Mouse (Mus musculus) erythroblast, embryonic 14.5 days (primary cell): ENCODE data around the gene Manbal. TPM values are rescaled to one million over a fixed set of nuclear protein-coding genes. Genes with fewer than 3 reads are reported as not detected.
A peak's percentile ranks its signal among the peaks of the same experiment; 100 is the strongest.

Source experiments
- H3K27me3 ChIP-seq: 2 replicates; pipeline ENCODE4 v1.6.1; 2012; ENCODE audit warnings: inconsistent platforms; ENCODE audit not compliant: control insufficient read depth
- H3K36me3 ChIP-seq: 2 replicates; pipeline ENCODE4 v1.6.1; 2012; ENCODE audit warnings: mild to moderate bottlenecking, inconsistent platforms; ENCODE audit not compliant: control insufficient read depth
- H3K4me1 ChIP-seq: 2 replicates; pipeline ENCODE4 v1.6.1; 2012; ENCODE audit warnings: inconsistent platforms; ENCODE audit not compliant: control insufficient read depth
- H3K4me3 ChIP-seq: replicated peaks from 2 replicates; pipeline ENCODE3; 2012; ENCODE audit warnings: moderate library complexity, mild to moderate bottlenecking, inconsistent platforms
- H3K9me3 ChIP-seq: 2 replicates; pipeline ENCODE4 v1.6.1; 2012; ENCODE audit warnings: low read length, inconsistent platforms, mixed read lengths; ENCODE audit not compliant: control insufficient read depth
- GATA1 ChIP-seq: IDR thresholded peaks from 2 replicates; pipeline ENCODE4 v1.6.1; 2012; ENCODE audit warnings: low read length, inconsistent platforms, mixed read lengths
- TAL1 ChIP-seq: IDR thresholded peaks from 3 replicates; pipeline ENCODE4 v1.6.1; 2012; ENCODE audit warnings: low read length, inconsistent platforms, mixed read lengths
- polyA plus RNA-seq: library from polyadenylated mRNA; stranded (reverse); fragments of >175 nt; gene quantifications from 2 replicates; pipeline ENCODE4 v1.2.3, GENCODE M21; 2012

The Manbal gene
- 3.7 and 4.9 TPM in 2 replicates for polyA plus RNA-seq

DNA sequence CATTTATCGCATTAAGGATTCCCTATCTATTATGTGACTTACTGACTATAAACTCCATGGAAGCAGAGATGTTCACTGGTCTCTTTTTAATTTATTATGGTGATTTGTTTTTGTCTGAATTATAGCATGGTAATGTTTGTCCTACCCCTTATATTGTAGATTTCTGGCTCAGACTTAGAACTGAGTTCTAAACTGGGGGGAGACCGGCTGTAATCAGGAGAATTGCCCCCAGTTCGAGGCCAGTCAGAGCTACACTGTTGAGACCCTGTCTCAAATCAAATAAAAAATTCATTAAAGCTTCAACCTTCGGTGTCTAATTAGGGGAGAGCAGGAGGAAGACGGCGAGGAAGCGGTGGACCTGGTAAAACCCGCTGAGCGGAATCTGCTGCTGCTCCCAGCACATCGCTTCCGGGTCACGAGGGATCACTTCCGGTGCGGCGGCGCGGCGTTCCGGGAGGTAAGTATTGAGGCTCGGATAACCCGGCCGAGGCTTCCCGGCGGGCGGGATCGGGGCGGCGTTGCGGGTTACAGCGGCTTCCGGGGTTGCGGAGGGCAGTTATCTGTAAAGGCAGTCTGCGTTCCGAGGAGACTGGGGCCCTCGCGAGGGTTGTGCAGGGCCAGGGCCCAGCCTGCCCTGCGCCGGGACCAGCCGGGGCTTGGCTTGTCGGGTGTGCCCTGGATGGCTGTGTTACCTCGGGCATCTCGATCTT is at the start of gene Manbal:
TSS of gene Manbal (plus strand) at position 411 of the 710 bp plus-strand sequence.
- Histone ChIP-seq H3K27me3 (no peaks in the 10 kb centered on the region), H3K9me3 (no peaks in the 10 kb centered on the region), H3K4me3 (peak within 1 kb of the TSS; percentile 94), H3K36me3 (peaks cover 10% of the 10 kb centered on the region), H3K4me1 (peaks cover 24% of the 10 kb centered on the region)
- no peak for TF ChIP-seq TAL1
- TF ChIP-seq GATA1, result no peak

DNA sequence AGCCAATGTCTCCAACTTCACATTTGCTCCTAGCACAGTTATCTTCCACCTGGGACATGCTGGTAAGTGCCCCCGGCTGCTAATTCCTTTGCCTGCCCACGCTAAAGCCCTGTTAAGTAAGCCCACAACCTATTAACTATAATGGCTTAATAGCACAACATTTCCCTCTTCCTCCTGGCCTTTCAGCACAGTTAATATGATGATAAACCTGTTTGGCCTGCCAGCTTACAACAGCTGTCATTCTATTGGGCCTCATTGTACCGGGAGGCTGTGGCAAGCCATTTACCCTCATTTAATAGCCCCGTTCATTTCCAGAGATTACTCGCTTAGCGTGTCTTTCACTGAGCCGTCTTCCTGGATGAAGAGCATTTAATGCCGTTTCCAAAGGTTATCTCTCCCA is 47.3 kb upstream of the Manbal start:
- Histone ChIP-seq H3K4me1 (no peaks in the 10 kb centered on the region), H3K36me3 (peaks cover 93% of the 10 kb centered on the region), H3K4me3 (no peak overlapping the region), H3K27me3 (no peaks in the 10 kb centered on the region), H3K9me3 (no peaks in the 10 kb centered on the region)
- TF ChIP-seq TAL1, result no peak
- TF ChIP-seq GATA1, result no peak

DNA sequence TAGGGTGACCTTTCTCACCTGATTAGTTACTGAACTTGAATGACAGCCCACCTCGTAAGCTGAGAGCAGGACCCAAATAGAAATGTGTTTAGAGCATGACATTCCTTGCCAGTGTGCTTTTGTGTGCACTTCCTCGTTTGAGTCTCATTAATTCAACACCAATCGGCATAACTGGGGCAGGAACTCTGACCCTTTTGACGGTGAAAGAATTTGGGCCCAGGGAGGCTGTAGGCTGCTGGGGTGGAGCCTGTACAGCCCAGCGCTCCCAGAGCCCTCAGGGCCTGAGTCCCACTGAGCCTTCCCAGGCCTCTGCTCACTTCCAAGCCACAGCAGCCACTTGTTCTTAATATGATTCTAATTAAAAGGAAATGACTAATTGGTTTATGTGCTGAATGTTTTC is 46.5 kb upstream of the Manbal start:
- Histone ChIP-seq H3K27me3 (no peaks in the 10 kb centered on the region), H3K36me3 (peaks cover 93% of the 10 kb centered on the region), H3K4me1 (no peaks in the 10 kb centered on the region), H3K4me3 (no peak overlapping the region), H3K9me3 (no peaks in the 10 kb centered on the region)
- TF ChIP-seq TAL1, result no peak
- no peak for TF ChIP-seq GATA1

DNA sequence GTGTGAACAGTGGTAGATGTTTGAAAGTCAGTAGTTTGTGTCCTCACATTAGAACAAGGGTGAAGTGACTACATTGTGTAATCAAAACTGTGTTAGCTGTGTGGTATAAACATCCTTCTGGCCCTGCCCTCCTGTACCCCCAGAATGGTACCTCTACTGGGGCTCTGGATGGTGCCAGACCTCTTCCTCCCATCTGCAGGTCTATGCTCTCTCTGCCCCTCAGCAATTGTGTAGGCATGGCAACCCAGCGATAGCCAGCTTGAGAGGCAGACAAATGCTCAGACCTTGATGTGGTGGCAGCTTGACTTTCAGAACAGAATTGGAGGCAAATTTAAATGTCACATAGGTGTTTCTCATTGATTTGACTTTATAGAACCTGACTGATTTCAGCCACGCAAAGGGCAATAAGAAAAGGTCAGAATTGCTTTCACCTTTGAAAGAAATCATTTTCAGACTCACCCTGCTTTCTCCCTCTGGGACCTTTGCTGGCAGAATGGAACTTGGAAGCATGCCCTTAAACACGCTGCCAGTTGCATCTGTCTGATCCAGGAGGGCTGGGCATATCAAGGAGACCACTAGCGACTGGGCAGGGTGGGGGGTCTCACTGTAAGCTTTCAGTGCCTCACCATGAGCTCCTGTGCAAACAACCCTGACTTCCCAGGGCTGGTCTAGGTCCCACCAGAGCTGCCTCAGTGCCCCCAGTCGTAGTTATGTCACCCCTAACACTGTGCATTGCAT is 45.2 kb upstream of the Manbal start:
- Histone ChIP-seq H3K4me1 (no peaks in the 10 kb centered on the region), H3K4me3 (no peak overlapping the region), H3K36me3 (peaks cover 93% of the 10 kb centered on the region), H3K9me3 (no peaks in the 10 kb centered on the region), H3K27me3 (no peaks in the 10 kb centered on the region)
- TF ChIP-seq GATA1 (no peak), TAL1 (no peak)

DNA sequence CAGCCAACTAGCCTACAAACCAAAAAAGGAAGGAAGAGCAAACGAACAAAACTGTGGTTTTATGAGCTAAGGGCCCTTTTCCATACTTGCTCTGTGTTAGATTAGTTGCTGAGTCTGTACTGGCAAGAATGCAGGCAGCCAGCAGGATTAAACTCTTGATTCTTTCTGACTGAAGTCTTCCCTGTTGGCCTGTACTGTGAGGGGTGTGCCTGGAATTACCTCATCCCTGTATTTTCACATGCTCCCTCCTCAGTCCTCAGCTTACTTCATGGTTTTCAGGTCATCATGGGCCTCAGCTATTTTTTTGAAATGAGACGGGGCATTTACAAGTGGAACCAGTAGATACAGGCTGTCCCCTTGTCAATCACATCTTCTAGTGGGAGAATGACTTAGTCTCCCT is 42.2 kb upstream of the Manbal start:
- peaks cover 86% of the 10 kb centered on the region for H3K36me3 ChIP-seq
- TF ChIP-seq GATA1, result no peak
- TF ChIP-seq TAL1, result no peak

DNA sequence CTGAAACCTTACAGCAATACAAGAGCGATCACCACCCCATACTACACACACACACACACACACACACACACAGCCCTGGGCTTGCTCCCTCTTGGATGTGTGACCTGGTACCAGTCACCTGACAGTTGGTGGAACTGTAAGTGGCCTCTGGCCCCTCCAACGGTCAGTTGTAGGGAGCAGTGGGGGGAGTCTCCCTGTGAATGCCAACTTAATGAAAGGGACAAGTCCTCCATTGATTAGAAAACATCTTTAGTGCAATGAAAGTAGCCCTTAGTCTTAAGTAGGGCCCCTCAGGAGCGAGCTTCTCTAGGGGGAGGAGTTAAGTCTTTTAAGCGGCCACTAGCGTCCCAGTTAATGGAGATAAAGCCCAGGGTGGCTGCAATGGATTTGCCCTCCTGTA is 39.3 kb upstream of the Manbal start:
- no peaks in the 10 kb centered on the region for H3K9me3 ChIP-seq
- H3K36me3 ChIP-seq, result peaks cover 58% of the 10 kb centered on the region
- no peaks in the 10 kb centered on the region for H3K27me3 ChIP-seq
- H3K4me1 ChIP-seq, result peaks cover 6% of the 10 kb centered on the region
- no peak overlapping the region for H3K4me3 ChIP-seq
- TF ChIP-seq TAL1 (no peak), GATA1 (no peak)

More for the DNA sequence above, 42.2 kb upstream of the Manbal start:
- Histone ChIP-seq H3K4me1 (peaks cover 6% of the 10 kb centered on the region), H3K4me3 (no peak overlapping the region), H3K27me3 (no peaks in the 10 kb centered on the region), H3K9me3 (no peaks in the 10 kb centered on the region)

DNA sequence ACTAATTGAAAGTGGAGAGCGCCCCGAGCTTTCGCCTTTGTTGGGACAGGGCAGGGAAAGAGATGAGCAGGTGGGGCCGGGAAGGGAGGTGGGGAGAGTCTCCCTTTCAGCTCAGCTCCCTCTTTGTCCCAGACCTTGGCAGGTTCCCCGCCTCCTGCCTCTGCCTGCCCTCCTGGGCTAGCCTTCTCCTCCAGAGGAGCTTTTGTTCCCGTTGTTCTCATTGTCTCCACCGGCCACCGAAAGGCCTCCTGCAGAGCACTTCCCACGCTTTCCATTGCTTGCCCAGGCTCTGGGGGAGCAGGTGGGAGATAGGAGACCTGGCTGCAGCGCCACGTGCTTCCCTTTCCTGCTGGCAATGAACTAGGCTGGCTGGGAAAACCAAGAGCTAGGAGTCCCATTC is 38.8 kb upstream of the Manbal start:
- Histone ChIP-seq H3K4me3 (no peak overlapping the region), H3K36me3 (peaks cover 53% of the 10 kb centered on the region), H3K4me1 (peaks cover 6% of the 10 kb centered on the region), H3K9me3 (no peaks in the 10 kb centered on the region), H3K27me3 (no peaks in the 10 kb centered on the region)
- TF ChIP-seq GATA1 (no peak), TAL1 (no peak)

DNA sequence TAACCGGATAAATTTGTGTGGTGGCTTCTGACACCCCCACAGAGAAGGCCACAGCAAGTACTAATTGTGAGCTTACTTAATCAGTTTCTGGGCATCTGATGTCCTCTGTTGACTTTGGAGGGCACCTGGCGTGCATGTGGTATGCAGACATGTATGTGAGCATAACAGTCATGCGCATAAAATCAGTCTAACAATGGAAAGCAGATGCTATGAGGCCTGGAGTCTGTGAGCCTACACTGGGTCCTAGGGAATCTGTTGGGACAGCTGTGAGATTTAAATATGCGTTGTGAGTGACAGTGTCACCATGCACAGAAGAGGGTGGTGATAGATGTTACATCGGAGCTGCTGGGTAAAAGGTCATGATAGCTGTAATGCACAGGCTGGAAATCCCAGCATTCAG is 35.3 kb upstream of the Manbal start:
- Histone ChIP-seq H3K4me1 (peaks cover 6% of the 10 kb centered on the region), H3K27me3 (no peaks in the 10 kb centered on the region; the same call in 1 of the 2 replicates), H3K36me3 (peaks cover 18% of the 10 kb centered on the region), H3K9me3 (no peaks in the 10 kb centered on the region), H3K4me3 (no peak overlapping the region)
- TF ChIP-seq TAL1 (no peak), GATA1 (no peak)

DNA sequence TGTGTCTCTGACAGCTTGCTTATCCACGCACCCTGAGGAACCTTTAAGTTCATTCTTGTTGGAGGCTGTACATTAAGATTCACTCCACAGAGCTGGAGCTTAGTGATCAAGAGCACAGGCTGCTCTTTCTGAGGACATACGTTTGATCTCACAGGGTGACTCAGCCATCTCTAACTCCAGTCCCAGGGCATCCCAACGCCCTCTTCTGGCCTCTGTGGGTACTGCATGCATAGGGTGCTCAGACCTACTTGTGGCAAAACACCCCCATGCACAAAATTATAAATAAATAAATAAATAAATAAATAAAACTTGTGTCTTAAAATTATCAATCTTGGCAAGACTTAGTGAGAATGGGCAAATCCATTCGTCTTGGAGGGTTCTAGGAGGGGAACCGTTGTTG is 28.7 kb upstream of the Manbal start:
- no peak overlapping the region for H3K4me3 ChIP-seq
- no peaks in the 10 kb centered on the region; the same call in 1 of the 2 replicates for H3K27me3 ChIP-seq
- no peaks in the 10 kb centered on the region; the same call in 1 of the 2 replicates for H3K4me1 ChIP-seq
- TF ChIP-seq GATA1 (no peak), TAL1 (no peak)
- H3K9me3 ChIP-seq, result no peaks in the 10 kb centered on the region
- H3K36me3 ChIP-seq, result no peaks in the 10 kb centered on the region
